Mouse (Mus musculus): ENCODE data around the gene Drg1. TPM values are rescaled to one million over a fixed set of nuclear protein-coding genes. Genes with fewer than 3 reads are reported as not detected.

Drg1 gene
- total RNA-seq (2021) = 90.8 and 117 TPM in 2 replicates
- long read RNA-seq, transcript Drg1-201 (9 exons, 1,546 nt) = major isoform, 114 of 135 reads
- long read RNA-seq, partial matches to known transcripts = 4 of 135 reads
- long read RNA-seq, other reads (novel, unspliced or antisense) = 17 of 135 reads

DNA sequence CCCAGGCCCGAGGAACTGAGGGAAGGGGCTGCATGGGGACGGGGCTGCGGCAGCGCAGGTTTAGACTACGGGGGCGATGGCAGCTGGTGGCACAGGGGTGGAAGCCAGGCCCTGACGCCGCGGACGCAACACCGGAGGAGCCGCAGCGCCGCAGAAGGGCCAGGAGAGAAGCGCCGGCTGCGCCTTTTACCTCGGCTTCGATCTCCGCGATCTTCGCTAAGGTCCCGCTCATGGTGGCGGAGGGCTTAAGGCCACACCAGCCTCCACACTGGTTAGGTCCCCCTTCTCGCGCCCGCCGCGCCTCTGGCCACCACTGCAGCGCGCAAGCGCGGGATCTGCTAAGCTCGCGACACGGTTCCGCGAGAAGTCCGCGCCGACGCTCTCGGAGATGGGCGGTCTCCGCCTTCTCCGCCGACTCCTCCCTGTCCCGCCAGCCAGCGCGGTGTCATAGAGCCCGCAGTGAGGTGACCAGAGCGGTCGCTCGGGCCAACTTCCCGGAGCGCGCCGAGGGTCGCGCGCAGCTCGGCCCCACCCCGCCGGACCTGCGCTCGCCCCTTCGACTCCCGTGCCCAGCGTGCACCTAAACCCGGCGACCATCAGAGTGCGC, at the start of gene Drg1:
TSS of gene Drg1 (minus strand) at position 337 of the 607 bp plus-strand sequence.
- peak; percentile 95 for DNase-seq

- peak; percentile 74 for DNase-seq
Measured at GRCm38 (mm10) chr11:3314148-3314547, 47.9 kb upstream of the Drg1 start.

GRCm38 (mm10) chr11:3313294-3313693, 47.1 kb upstream of the Drg1 start:
- DNase-seq = no peak

- no peak for DNase-seq
Measured at GRCm38 (mm10) chr11:3311586-3312347, 45.6 kb upstream of the Drg1 start.

DNA sequence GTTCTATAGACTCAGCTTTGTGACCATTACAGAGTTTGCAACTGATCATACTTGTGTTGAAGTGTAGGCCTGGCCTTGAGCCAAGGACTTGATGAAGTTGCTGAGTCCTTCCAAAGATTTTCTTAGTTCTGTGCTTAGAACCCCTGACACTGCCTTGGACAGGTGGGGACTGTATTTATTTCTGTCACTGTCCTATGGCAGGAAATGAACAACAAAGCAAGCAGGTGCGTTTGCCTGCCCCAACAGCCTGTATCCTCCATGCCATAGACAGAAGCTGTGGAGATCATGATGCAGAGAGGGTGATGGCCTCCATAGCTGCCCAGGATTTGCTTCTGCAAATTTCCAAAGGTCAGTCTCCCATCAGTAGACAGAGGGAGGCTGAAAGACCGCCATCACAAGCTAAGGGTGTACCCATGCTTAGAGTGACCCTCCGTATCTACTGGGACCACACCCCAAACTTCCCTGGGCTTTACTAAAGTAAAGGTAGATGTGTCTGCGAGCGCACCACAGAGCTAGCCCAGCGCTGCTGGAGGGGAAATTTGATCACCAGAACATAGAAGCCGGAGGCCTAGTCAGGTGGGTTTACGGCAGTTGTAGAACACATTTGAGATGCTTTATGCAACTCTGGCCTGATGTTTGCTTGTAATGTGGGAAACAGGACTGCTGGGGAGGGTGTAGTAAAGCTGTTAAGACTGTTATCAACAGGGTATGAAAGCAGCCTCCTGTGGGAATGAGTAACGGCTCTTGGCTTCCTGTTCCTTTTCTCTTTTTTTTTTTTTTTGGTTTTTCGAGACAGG, 44.8 kb upstream of the Drg1 start:
- DNase-seq = no peak

DNA sequence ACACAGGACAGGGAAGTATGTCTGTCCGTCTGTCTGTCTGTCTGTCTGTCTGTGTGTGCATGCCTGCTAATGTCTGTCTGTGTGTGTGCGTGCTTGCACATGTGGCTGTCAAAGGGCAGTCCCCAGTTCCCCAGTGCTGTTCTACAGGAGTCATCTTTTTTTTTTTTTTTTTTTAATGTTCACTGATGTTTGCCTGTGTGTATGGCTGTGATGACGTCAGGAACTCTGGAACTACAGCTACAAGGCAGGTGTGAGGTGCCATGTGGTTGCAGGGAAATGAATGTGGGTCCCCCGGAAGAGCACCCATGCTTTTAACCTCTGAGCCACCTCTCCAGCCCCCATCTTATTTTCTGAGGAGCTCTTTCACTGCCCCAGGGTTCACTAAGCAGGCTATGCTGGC, 43.7 kb upstream of the Drg1 start:
- DNase-seq = no peak

DNA sequence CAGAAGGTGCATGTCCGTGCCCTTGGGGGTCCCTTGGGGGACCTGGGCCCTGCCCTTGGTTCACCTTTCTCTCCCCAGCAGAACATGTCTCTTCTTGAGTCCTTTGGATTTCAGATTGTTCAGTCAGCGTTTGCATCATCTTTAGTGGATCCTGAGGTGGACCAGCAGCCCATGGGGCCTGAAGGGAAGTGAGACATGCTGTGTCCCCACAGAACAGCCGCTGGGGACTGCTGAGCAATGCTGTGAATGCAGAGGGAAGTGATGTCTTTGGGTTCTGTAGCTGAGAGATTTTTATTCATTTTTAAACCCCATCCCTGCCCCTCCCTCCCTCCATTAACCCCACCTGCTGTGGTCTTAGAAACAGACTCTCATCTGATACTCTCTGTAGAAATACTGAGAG, 41.7 kb upstream of the Drg1 start:
- DNase-seq = no peak

- no peak for DNase-seq
Measured at GRCm38 (mm10) chr11:3305821-3306220, 39.6 kb upstream of the Drg1 start.

DNA sequence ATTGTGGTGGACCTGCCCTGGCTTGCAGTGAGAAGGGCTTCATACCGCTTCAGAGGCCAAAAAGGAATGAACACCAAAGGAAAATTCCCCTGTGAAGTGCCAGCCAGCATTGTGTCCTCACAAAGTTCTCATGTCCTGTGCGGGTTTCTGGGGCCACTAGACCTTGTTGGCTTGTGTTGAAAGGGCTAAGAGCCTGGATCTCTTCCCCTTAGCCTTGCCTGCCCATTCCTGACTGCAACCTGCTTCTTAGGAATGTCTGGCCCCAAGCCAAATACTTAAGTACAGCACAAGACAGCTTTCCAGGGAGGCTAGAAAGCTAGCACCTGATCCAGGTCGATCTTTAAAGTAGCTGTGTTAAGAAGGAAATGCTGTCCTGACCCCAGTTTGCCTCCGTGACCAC, 36.6 kb upstream of the Drg1 start:
- DNase-seq = no peak

- DNase-seq = no peak
Measured at GRCm38 (mm10) chr11:3302385-3302784, 36.2 kb upstream of the Drg1 start.

- DNase-seq = no peak
Measured at GRCm38 (mm10) chr11:3301075-3301474, 34.9 kb upstream of the Drg1 start.

DNA sequence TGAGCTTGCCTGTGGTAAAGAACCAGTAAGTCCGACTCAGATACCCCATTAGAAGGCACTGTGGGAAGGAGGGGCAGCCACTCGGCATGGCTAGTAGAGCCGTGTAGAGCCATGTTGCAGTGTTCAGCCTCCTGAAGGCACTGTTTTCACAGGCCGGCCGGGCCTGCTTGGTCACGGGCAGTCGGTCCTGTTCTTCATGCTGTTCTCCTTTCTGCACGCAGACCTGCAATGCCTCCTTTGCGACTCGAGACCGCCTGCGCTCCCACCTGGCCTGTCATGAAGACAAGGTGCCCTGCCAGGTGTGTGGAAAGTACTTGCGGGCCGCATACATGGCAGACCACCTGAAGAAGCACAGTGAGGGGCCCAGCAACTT, 32.6 kb upstream of the Drg1 start:
- no peak for DNase-seq

GRCm38 (mm10) chr11:3297871-3298812, 31.9 kb upstream of the Drg1 start:
- DNase-seq = no peak

GRCm38 (mm10) chr11:3296056-3296455, 29.8 kb upstream of the Drg1 start:
- DNase-seq = no peak

- no peak for DNase-seq
Measured at GRCm38 (mm10) chr11:3294641-3295040, 28.4 kb upstream of the Drg1 start.

GRCm38 (mm10) chr11:3293361-3293760, 27.1 kb upstream of the Drg1 start:
- DNase-seq = no peak

GRCm38 (mm10) chr11:3292711-3293249, 26.6 kb upstream of the Drg1 start:
- no peak for DNase-seq

DNA sequence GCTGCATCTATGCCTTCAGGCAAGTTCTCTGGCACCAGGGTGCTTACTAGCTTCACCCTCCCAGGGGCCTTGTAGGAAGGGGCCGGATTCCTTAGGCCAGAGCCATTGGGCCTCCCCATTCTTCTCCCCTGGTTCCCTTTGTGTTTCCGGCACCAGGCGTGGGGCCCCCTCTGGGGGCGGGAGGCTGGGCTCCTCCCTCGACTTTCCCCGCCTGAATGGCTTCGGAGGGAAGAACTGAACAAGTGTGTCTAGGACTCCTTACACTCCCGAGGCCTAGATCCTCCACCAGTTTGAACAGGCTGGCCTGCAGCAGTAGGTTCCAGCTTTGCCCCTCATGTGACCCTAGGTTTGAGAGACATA, 25.8 kb upstream of the Drg1 start:
- peak; percentile 43 for DNase-seq

DNA sequence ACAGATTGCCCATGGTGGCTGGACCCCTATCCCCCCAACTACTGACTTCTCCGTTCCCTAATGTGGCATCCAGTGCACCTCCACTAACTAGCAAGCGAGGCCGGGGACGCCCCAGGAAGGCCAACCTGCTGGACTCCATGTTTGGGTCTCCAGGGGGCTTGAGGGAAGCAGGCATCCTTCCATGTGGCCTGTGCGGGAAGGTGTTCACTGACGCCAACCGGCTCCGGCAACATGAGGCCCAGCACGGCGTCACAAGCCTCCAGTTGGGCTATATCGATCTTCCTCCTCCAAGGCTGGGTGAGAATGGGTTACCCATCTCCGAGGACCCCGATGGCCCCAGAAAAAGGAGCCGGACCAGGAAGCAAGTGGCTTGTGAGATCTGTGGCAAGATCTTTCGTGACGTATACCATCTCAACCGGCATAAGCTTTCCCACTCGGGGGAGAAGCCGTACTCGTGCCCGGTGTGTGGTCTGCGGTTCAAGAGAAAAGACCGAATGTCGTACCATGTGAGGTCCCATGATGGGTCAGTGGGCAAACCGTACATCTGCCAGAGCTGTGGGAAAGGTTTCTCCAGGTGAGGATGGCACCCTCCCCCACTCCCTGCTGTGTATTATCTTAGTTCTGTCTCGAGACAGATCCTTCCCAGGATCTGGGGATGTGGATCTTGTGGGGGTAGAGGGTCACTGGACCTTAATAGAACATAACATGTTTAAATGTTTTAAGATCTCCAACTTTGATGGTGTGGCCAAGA, 25.3 kb upstream of the Drg1 start:
- DNase-seq = no peak

DNA sequence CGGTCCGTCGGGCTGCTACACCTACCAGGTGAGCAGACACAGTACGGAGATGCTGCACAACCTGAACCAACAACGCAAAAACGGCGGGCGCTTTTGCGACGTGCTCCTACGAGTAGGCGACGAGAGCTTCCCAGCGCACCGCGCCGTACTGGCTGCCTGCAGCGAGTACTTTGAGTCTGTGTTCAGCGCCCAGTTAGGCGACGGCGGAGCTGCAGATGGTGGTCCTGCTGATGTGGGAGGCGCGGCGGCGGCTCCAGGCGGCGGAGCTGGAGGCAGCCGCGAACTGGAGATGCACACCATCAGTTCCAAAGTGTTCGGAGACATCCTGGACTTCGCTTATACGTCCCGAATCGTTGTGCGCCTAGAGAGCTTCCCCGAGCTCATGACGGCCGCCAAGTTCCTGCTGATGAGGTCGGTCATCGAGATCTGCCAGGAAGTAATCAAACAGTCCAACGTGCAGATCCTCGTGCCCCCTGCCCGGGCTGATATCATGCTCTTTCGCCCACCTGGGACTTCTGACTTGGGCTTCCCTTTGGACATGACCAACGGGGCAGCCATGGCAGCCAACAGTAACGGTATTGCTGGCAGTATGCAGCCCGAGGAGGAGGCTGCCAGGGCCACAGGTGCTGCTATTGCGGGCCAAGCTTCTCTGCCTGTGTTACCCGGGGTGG, 24.6 kb upstream of the Drg1 start:
- peak; percentile 57 for DNase-seq

All from adrenal gland, postnatal 25 days (tissue).